Mouse (Mus musculus) ES-Bruce4 (cell line): ENCODE measurements around the gene Pxt1.

Experiments used
- CTCF ChIP-seq: IDR thresholded peaks from one replicate; pipeline ENCODE4 v1.8.1; 2011; ENCODE audit warnings: low read depth, low read length
- EP300 ChIP-seq: IDR thresholded peaks from 2 replicates; pipeline ENCODE4 v1.6.1; 2011; ENCODE audit warnings: low read depth, low read length; ENCODE audit not compliant: insufficient read depth
- POLR2A ChIP-seq: IDR thresholded peaks from one replicate; pipeline ENCODE4 v1.8.1; 2011; ENCODE audit warnings: low read length; ENCODE audit not compliant: insufficient read depth

DNA sequence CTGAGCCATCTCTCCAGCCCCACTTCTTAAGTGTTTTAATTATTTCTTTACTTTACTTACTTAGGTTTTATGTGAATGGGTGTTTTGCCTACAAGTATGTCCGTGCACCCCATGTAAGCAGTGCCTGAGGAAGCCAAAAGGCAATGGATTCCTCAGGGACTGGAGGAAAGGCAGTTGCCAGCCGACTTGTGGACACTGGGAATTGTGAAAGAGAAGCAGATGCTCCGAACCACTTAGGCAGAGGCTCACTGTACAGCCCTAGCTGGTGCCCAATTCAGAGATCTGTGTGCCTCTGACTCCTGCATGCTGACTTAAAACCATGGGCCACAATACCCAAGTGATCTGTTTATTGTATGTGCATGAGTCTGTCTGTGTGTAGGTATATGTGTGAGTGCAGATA is 45.4 kb upstream of the Pxt1 start:
- no peak for TF ChIP-seq CTCF
- TF ChIP-seq POLR2A: no peak
- TF ChIP-seq EP300: no peak
